Mouse (Mus musculus) ES-E14 (cell line): ENCODE measurements around the gene Hexim2. TPM values are rescaled to one million over a fixed set of nuclear protein-coding genes. Genes with fewer than 3 reads are reported as not detected.
A peak's percentile ranks its signal among the peaks of the same experiment; 100 is the strongest.

Experiments used
- DNase-seq: peaks from one replicate; pipeline ENCODE4 v3.0.0-alpha.2; 2013; ENCODE audit warnings: low read depth, low spot score
- H3K27ac ChIP-seq: 2 replicates; pipeline ENCODE4 v1.5.1; 2012; ENCODE audit warnings: low read depth, mild to moderate bottlenecking, low read length, moderate library complexity, mixed read lengths; ENCODE audit not compliant: poor library complexity, insufficient read depth, severe bottlenecking
- H3K36me3 ChIP-seq: 2 replicates; pipeline ENCODE4 v1.6.1; 2012; ENCODE audit warnings: mild to moderate bottlenecking, low read length, moderate library complexity, mixed read lengths; ENCODE audit not compliant: control insufficient read depth, poor library complexity, insufficient read depth, severe bottlenecking
- H3K4me1 ChIP-seq, 2 experiments: fragments of 150-350 bp in 1 of 2; sonication (generic) in 1 of 2; 2 replicates each; pipeline ENCODE4 v1.6.1; 2012; ENCODE audit warnings: low read length in 2 of 2, mild to moderate bottlenecking in 1 of 2, mixed read lengths in 1 of 2; ENCODE audit not compliant: control insufficient read depth in 2 of 2, insufficient read depth in 2 of 2, poor library complexity in 1 of 2
- H3K4me3 ChIP-seq, 2 experiments: fragments of 150-350 bp in 1 of 2; sonication (generic) in 1 of 2; 2 replicates each; pipeline ENCODE4 v1.5.1; 2012; ENCODE audit warnings: low read length in 2 of 2, low read depth in 1 of 2, mild to moderate bottlenecking in 1 of 2, mixed read lengths in 1 of 2; ENCODE audit not compliant: insufficient read depth in 1 of 2, poor library complexity in 1 of 2, severe bottlenecking in 1 of 2
- H3K9ac ChIP-seq: 2 replicates; pipeline ENCODE4 v1.6.1; 2012; ENCODE audit warnings: low read depth, mild to moderate bottlenecking, low read length, mixed read lengths; ENCODE audit not compliant: poor library complexity, insufficient read depth, severe bottlenecking
- H3K9me3 ChIP-seq: fragments of 150-350 bp; sonication (generic); 2 replicates; pipeline ENCODE4 v1.6.1; 2012; ENCODE audit warnings: low read depth, mild to moderate bottlenecking, low read length; ENCODE audit not compliant: control insufficient read depth, insufficient read depth
- CHD2 ChIP-seq: IDR thresholded peaks from 2 replicates; pipeline ENCODE4 v1.6.1; 2014; ENCODE audit warnings: mild to moderate bottlenecking, low read depth, low read length, inconsistent platforms
- HCFC1 ChIP-seq: IDR thresholded peaks from 2 replicates; pipeline ENCODE4 v1.6.1; 2012; ENCODE audit warnings: low read length, inconsistent platforms, borderline replicate concordance; ENCODE audit not compliant: insufficient read depth
- MAFK ChIP-seq: IDR thresholded peaks from 2 replicates; pipeline ENCODE4 v1.6.1; 2014; ENCODE audit warnings: mild to moderate bottlenecking, low read depth, low read length, inconsistent platforms; ENCODE audit not compliant: insufficient read depth
- ZC3H11A ChIP-seq: IDR thresholded peaks from 2 replicates; pipeline ENCODE4 v1.6.1; 2012; ENCODE audit warnings: low read depth, mild to moderate bottlenecking, inconsistent platforms, low read length, borderline replicate concordance
- ZNF384 ChIP-seq: IDR thresholded peaks from 2 replicates; pipeline ENCODE4 v1.6.1; 2012; ENCODE audit warnings: low read depth, low read length, inconsistent platforms
- in situ Hi-C, 2 experiments: fragments of 600-800 bp; cut with MboI; formaldehyde crosslinking; loops; one replicate each; pipeline ENCODE4 v1.15.1; 2025; ENCODE audit warnings: low sequenced_read_pairs in 2 of 2, inconsistent platforms in 1 of 2; ENCODE audit not compliant: unreplicated experiment in 2 of 2
- total RNA-seq: library from RNA; depleted of rRNA; stranded (reverse); fragments of 300-350 nt; gene quantifications from 2 replicates; pipeline ENCODE4 v1.2.3, GENCODE M21; 2012

Hexim2 gene
- total RNA-seq, 1 experiment, result 9.7 TPM

- H3K9ac ChIP-seq, result peak overlapping the region; percentile 80
- peaks cover 4% of the 10 kb centered on the region for H3K36me3 ChIP-seq
- peaks cover 2 to 4% of the 10 kb centered on the region in 2 experiments; a peak in 2 of 4 replicates for H3K4me1 ChIP-seq
- no peak for DNase-seq
- no peak for TF ChIP-seq HCFC1
- TF ChIP-seq MAFK, result no peak
- no peak for TF ChIP-seq ZNF384
- TF ChIP-seq ZC3H11A, result no peak
- TF ChIP-seq CHD2, result no peak
- no peak overlapping the region for H3K27ac ChIP-seq
- H3K9me3 ChIP-seq, result no peaks in the 10 kb centered on the region
- H3K4me3 ChIP-seq, result peak overlapping the region; percentile 73 to 95
- in situ Hi-C loops, result no loop called here
These were observed 15.2 kb upstream of the Hexim2 start for GRCm38 (mm10) chr11:103116959-103117590.

- peak overlapping the region; percentile 80 for H3K9ac ChIP-seq
- peaks cover 4% of the 10 kb centered on the region for H3K36me3 ChIP-seq
- in situ Hi-C loops, result no loop called here
- TF ChIP-seq CHD2, result no peak
- TF ChIP-seq ZC3H11A, result no peak
- no peak for TF ChIP-seq MAFK
- no peak overlapping the region for H3K27ac ChIP-seq
- peaks cover 2 to 4% of the 10 kb centered on the region in 2 experiments; a peak in 2 of 4 replicates for H3K4me1 ChIP-seq
- no peak for DNase-seq
- peak overlapping the region; percentile 73 to 95 for H3K4me3 ChIP-seq
- no peaks in the 10 kb centered on the region for H3K9me3 ChIP-seq
These were observed 14.6 kb upstream of the Hexim2 start for GRCm38 (mm10) chr11:103117591-103118009.

- TF ChIP-seq ZNF384, result no peak
- no peak for TF ChIP-seq MAFK
- H3K4me3 ChIP-seq, result no peak overlapping the region
- no peak overlapping the region; the same call in 1 of the 2 replicates for H3K9ac ChIP-seq
- no peak for DNase-seq
- H3K4me1 ChIP-seq, result peaks cover 0 to 2% of the 10 kb centered on the region in 2 experiments; a peak in 2 of 4 replicates
- no peak overlapping the region for H3K27ac ChIP-seq
- peaks cover 4% of the 10 kb centered on the region for H3K36me3 ChIP-seq
- H3K9me3 ChIP-seq, result no peaks in the 10 kb centered on the region
- in situ Hi-C loops, result no loop called here
These were observed 13.4 kb upstream of the Hexim2 start for GRCm38 (mm10) chr11:103118866-103119265.

GRCm38 (mm10) chr11:103119609-103120008 lies 12.6 kb upstream of the Hexim2 start:
- no peak for DNase-seq
- TF ChIP-seq MAFK (no peak), CHD2 (no peak), ZC3H11A (no peak), ZNF384 (no peak), HCFC1 (no peak)

GRCm38 (mm10) chr11:103120315-103120714 lies 11.9 kb upstream of the Hexim2 start:
- Histone ChIP-seq H3K9ac (no peak overlapping the region), H3K36me3 (peaks cover 4% of the 10 kb centered on the region), H3K4me3 (no peak overlapping the region), H3K27ac (no peak overlapping the region), H3K9me3 (no peaks in the 10 kb centered on the region), H3K4me1 (no peaks in the 10 kb centered on the region; a peak in 1 of 4 replicates)
- in situ Hi-C loops, result no loop called here
- DNase-seq, result no peak
- TF ChIP-seq ZC3H11A, result no peak
- TF ChIP-seq HCFC1, result no peak
- TF ChIP-seq MAFK, result no peak
- TF ChIP-seq CHD2, result no peak

More at GRCm38 (mm10) chr11:103119609-103120008, 12.6 kb upstream of the Hexim2 start:
- in situ Hi-C loops, result no loop called here
- no peak overlapping the region for H3K27ac ChIP-seq
- H3K9me3 ChIP-seq, result no peaks in the 10 kb centered on the region
- no peak overlapping the region for H3K9ac ChIP-seq
- H3K4me3 ChIP-seq, result no peak overlapping the region
- no peaks in the 10 kb centered on the region; a peak in 1 of 4 replicates for H3K4me1 ChIP-seq
- peaks cover 4% of the 10 kb centered on the region for H3K36me3 ChIP-seq
